Mouse (Mus musculus) heart, embryonic 10.5 days (tissue): ENCODE measurements at regions not wholly inside any gene's neighbourhood (a gene's known extent, or its start where the extent isn't known, plus 50 kb on each side); places are given as distances from the start of the nearest gene placed in this dataset.

Source experiments
- DNase-seq: peaks from one replicate; pipeline ENCODE4 v3.0.0-alpha.2; 2017; ENCODE audit warnings: low spot score
- H3K27ac ChIP-seq: fragments of 300-500 bp; sonication (generic); 2 replicates; pipeline ENCODE4 v1.5.1; 2016; ENCODE audit warnings: mild to moderate bottlenecking
- H3K27me3 ChIP-seq: fragments of 300-500 bp; sonication (generic); 2 replicates; pipeline ENCODE4 v1.6.1; 2016; ENCODE audit warnings: mild to moderate bottlenecking; ENCODE audit not compliant: poor library complexity, insufficient read depth, severe bottlenecking
- H3K36me3 ChIP-seq: fragments of 300-500 bp; sonication (generic); 2 replicates; pipeline ENCODE4 v1.6.1; 2016; ENCODE audit warnings: mild to moderate bottlenecking, moderate library complexity
- H3K4me1 ChIP-seq: fragments of 300-500 bp; sonication (generic); 2 replicates; pipeline ENCODE4 v1.6.1; 2016; ENCODE audit warnings: mild to moderate bottlenecking
- H3K4me3 ChIP-seq: fragments of 300-500 bp; sonication (generic); 2 replicates; pipeline ENCODE4 v1.5.1; 2016; ENCODE audit warnings: mild to moderate bottlenecking, moderate library complexity
- H3K9me3 ChIP-seq: fragments of 300-500 bp; sonication (generic); 2 replicates; pipeline ENCODE4 v1.6.1; 2016; ENCODE audit warnings: mild to moderate bottlenecking, moderate library complexity
- WGBS: fragments of 180-500 bp; shearing (Covaris S2); methylation state at CpG from one replicate; pipeline ENCODE4 v1.1.7; 2016; 5-methylcytosine and 5-hydroxymethylcytosine counted together

GRCm38 (mm10) chr4:89523423-89524259 lies 155.6 kb upstream of the Dmrta1 start:
- no peak for DNase-seq
- H3K27me3 ChIP-seq = peaks cover 17% of the 10 kb centered on the region

GRCm38 (mm10) chr4:89518027-89518426 lies 161.2 kb upstream of the Dmrta1 start:
- Histone ChIP-seq H3K36me3 (no peaks in the 10 kb centered on the region), H3K4me1 (no peaks in the 10 kb centered on the region), H3K27ac (no peak overlapping the region), H3K9me3 (no peaks in the 10 kb centered on the region), H3K27me3 (no peaks in the 10 kb centered on the region), H3K4me3 (no peak overlapping the region)
- no peak for DNase-seq
- 86% methylated on average over 3 of the region's 3 CpGs for WGBS

More at GRCm38 (mm10) chr4:89523423-89524259, 155.6 kb upstream of the Dmrta1 start:
- H3K4me3 ChIP-seq = peak overlapping the region; percentile 64
- no peaks in the 10 kb centered on the region for H3K36me3 ChIP-seq
- no peaks in the 10 kb centered on the region for H3K9me3 ChIP-seq
- no peak overlapping the region for H3K27ac ChIP-seq
- peaks cover 11% of the 10 kb centered on the region; the same call in 1 of the 2 replicates for H3K4me1 ChIP-seq
- WGBS = 5% methylated on average over 10 of the region's 10 CpGs

GRCm38 (mm10) chr4:89515823-89516411 lies 163.3 kb upstream of the Dmrta1 start:
- no peaks in the 10 kb centered on the region for H3K36me3 ChIP-seq
- H3K4me1 ChIP-seq = no peaks in the 10 kb centered on the region
- H3K27me3 ChIP-seq = no peaks in the 10 kb centered on the region
- H3K27ac ChIP-seq = no peak overlapping the region
- no peak overlapping the region for H3K4me3 ChIP-seq
- DNase-seq = no peak
- 46% methylated on average over 7 of the region's 7 CpGs for WGBS
- no peaks in the 10 kb centered on the region for H3K9me3 ChIP-seq

GRCm38 (mm10) chr4:89514981-89515380 lies 164.3 kb upstream of the Dmrta1 start:
- H3K9me3 ChIP-seq = no peaks in the 10 kb centered on the region
- H3K27ac ChIP-seq = no peak overlapping the region
- WGBS = 82% methylated on average over 7 of the region's 7 CpGs
- no peak overlapping the region for H3K4me3 ChIP-seq
- no peak for DNase-seq
- no peaks in the 10 kb centered on the region for H3K27me3 ChIP-seq
- no peaks in the 10 kb centered on the region for H3K4me1 ChIP-seq
- no peaks in the 10 kb centered on the region for H3K36me3 ChIP-seq

- H3K4me3 ChIP-seq = no peak overlapping the region
- no peak overlapping the region for H3K27ac ChIP-seq
- DNase-seq = no peak
- no peaks in the 10 kb centered on the region for H3K27me3 ChIP-seq
- 0 out of 2 replicates have a peak, but pooled peaks cover 4% of the 10 kb centered on the region for H3K4me1 ChIP-seq
- 75% methylated on average over 5 of the region's 5 CpGs for WGBS
- no peaks in the 10 kb centered on the region for H3K9me3 ChIP-seq
- H3K36me3 ChIP-seq = no peaks in the 10 kb centered on the region
Measured at GRCm38 (mm10) chr4:89510593-89510992, 168.6 kb upstream of the Dmrta1 start.

- H3K36me3 ChIP-seq = no peaks in the 10 kb centered on the region
- H3K27me3 ChIP-seq = no peaks in the 10 kb centered on the region
- H3K4me1 ChIP-seq = 0 out of 2 replicates have a peak, but pooled peaks cover 4% of the 10 kb centered on the region
- WGBS = 72% methylated on average over 13 of the region's 13 CpGs
- H3K4me3 ChIP-seq = no peak overlapping the region
- H3K9me3 ChIP-seq = no peaks in the 10 kb centered on the region
- H3K27ac ChIP-seq = no peak overlapping the region
- DNase-seq = no peak
Measured at GRCm38 (mm10) chr4:89509655-89510391, 169.4 kb upstream of the Dmrta1 start.

DNA sequence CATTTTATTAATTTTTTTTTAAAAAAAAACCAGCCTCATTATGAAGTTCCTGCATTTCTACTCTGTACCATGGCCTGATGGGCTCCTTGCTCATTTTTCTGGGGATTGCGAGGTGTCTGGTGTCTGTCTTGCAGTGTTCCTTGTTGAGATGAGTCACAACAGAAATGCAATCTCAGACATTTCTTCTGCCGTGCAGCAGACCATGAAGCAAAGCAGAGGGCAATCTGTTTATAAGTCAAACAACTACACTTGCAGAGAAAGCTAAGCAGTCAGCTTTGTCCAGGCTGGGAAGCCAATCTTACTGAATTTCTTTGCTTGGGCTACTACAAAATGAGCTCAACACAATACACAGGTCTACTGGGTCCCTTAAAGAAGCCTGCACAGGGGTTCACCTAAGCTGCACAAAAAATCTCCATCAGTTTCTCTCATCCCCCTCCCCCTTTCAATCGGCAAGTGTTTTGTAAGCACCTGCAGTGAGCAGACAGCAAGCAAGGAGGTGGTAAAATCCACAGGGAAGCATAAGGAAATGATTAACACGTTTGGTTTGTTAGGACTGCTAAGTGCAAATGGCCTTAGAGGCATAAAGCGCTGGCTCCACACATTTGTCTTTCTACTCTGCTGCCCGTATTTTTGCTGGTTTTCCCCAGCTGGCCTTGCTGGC lies 171.0 kb upstream of the Dmrta1 start:
- no peak overlapping the region for H3K27ac ChIP-seq
- no peak for DNase-seq
- 0 out of 2 replicates have a peak, but pooled peaks cover 4% of the 10 kb centered on the region for H3K4me1 ChIP-seq
- 26% methylated on average over 6 of the region's 6 CpGs for WGBS
- no peaks in the 10 kb centered on the region for H3K9me3 ChIP-seq
- no peak overlapping the region for H3K4me3 ChIP-seq
- no peaks in the 10 kb centered on the region for H3K36me3 ChIP-seq
- no peaks in the 10 kb centered on the region for H3K27me3 ChIP-seq

- no peaks in the 10 kb centered on the region for H3K36me3 ChIP-seq
- no peak for DNase-seq
- 46% methylated on average over 6 of the region's 6 CpGs for WGBS
- H3K27ac ChIP-seq = no peak overlapping the region
- H3K27me3 ChIP-seq = no peaks in the 10 kb centered on the region
- 0 out of 2 replicates have a peak, but pooled peaks cover 4% of the 10 kb centered on the region for H3K4me1 ChIP-seq
- no peak overlapping the region for H3K4me3 ChIP-seq
- no peaks in the 10 kb centered on the region for H3K9me3 ChIP-seq
Measured at GRCm38 (mm10) chr4:89505368-89505819, 173.8 kb upstream of the Dmrta1 start.

DNA sequence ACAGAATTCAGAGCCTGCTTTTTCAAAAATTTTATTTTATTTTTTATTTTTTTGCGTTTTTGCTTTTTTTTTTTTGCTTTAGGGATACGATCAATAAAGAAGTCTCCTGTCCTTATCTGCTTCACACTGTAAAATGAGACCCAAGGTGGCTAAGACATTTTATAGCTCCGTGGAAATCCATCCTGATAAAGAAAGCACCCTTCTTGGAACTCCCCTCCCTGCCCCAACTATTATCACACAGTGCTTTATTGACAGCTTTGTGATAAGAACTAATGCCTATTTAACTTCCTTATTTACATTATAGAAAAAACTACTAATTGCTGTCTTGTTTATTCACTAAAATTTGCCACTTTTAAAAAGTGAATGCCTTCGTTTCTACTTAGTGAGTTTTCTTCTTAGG lies 179.0 kb upstream of the Dmrta1 start:
- no peak overlapping the region for H3K4me3 ChIP-seq
- 30% methylated on average over 4 of the region's 4 CpGs for WGBS
- no peak overlapping the region for H3K27ac ChIP-seq
- no peaks in the 10 kb centered on the region for H3K9me3 ChIP-seq
- no peaks in the 10 kb centered on the region for H3K4me1 ChIP-seq
- no peaks in the 10 kb centered on the region for H3K36me3 ChIP-seq
- no peak for DNase-seq
- no peaks in the 10 kb centered on the region for H3K27me3 ChIP-seq

DNA sequence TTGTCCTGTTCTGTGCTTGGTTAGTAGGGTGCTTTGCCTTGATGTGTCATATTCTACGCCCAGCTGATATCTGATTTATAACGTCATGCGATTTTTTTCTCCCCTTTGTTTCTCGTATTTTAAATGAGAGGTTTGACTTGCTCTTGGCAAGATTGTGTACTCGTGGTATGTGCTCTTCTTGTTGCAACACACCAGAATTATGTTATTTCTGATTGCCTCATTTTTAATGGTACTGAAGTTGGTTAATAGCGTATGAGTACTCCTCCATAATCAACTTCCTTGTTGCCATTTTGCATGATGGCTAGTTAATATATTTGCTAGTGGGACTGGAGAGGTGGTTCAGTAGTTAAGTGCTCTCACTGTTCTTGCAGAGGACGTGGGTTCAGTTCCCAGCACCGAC lies 180.1 kb upstream of the Cdkn2b start:
- Histone ChIP-seq H3K4me1 (peaks cover under 1% of the 10 kb centered on the region; the same call in 1 of the 2 replicates), H3K4me3 (no peak overlapping the region), H3K9me3 (0 out of 2 replicates have a peak, but pooled peaks cover 2% of the 10 kb centered on the region), H3K36me3 (no peaks in the 10 kb centered on the region), H3K27me3 (no peaks in the 10 kb centered on the region), H3K27ac (no peak overlapping the region)
- no peak for DNase-seq
- WGBS = 82% methylated on average over 8 of the region's 8 CpGs

GRCm38 (mm10) chr4:89487416-89488165 lies 176.8 kb upstream of the Cdkn2b start:
- no peak overlapping the region for H3K27ac ChIP-seq
- H3K4me1 ChIP-seq = peaks cover 6% of the 10 kb centered on the region; the same call in 1 of the 2 replicates
- 82% methylated on average over 5 of the region's 5 CpGs for WGBS
- 0 out of 2 replicates have a peak, but pooled peaks cover 2% of the 10 kb centered on the region for H3K9me3 ChIP-seq
- DNase-seq = no peak
- H3K4me3 ChIP-seq = no peak overlapping the region
- H3K36me3 ChIP-seq = no peaks in the 10 kb centered on the region
- no peaks in the 10 kb centered on the region for H3K27me3 ChIP-seq

GRCm38 (mm10) chr4:89486963-89487362 lies 176.1 kb upstream of the Cdkn2b start:
- Histone ChIP-seq H3K36me3 (no peaks in the 10 kb centered on the region), H3K27me3 (no peaks in the 10 kb centered on the region), H3K27ac (no peak overlapping the region), H3K4me3 (no peak overlapping the region), H3K4me1 (peaks cover 6% of the 10 kb centered on the region; the same call in 1 of the 2 replicates), H3K9me3 (0 out of 2 replicates have a peak, but pooled peaks cover 2% of the 10 kb centered on the region)
- 73% methylated on average over 4 of the region's 4 CpGs for WGBS
- no peak for DNase-seq
